Mouse (Mus musculus): ENCODE measurements around the gene Mapk8ip1. TPM values are rescaled to one million over a fixed set of nuclear protein-coding genes. Genes with fewer than 3 reads are reported as not detected.

The Mapk8ip1 gene
- polyA plus RNA-seq, 1 experiment from 2014 or later, result 6.3 TPM

- no peak for DNase-seq (ENCODE audit: low spot score)
Measured at GRCm38 (mm10) chr2:92391116-92391515, 9.9 kb downstream of the Mapk8ip1 start.

- no peak for DNase-seq (ENCODE audit: low spot score)
Measured at GRCm38 (mm10) chr2:92390206-92390930, 10.7 kb downstream of the Mapk8ip1 start.

GRCm38 (mm10) chr2:92389645-92390044 is 11.4 kb downstream of the Mapk8ip1 start:
- DNase-seq (ENCODE audit: low spot score), result no peak

GRCm38 (mm10) chr2:92388891-92389641 is 12.0 kb downstream of the Mapk8ip1 start:
- peak; percentile 35 for DNase-seq (ENCODE audit: low spot score)

- no peak for DNase-seq (ENCODE audit: low spot score)
Measured at GRCm38 (mm10) chr2:92388081-92388517, 13.0 kb downstream of the Mapk8ip1 start.

GRCm38 (mm10) chr2:92387646-92388045 is 13.4 kb downstream of the Mapk8ip1 start:
- DNase-seq (ENCODE audit: low spot score), result no peak

- no peak for DNase-seq (ENCODE audit: low spot score)
Measured at GRCm38 (mm10) chr2:92386821-92387570, 14.1 kb downstream of the Mapk8ip1 start.

GRCm38 (mm10) chr2:92385113-92386051 is 15.7 kb downstream of the Mapk8ip1 start:
- no peak for DNase-seq (ENCODE audit: low spot score)

GRCm38 (mm10) chr2:92384101-92384500 is 17.0 kb downstream of the Mapk8ip1 start:
- DNase-seq (ENCODE audit: low spot score), result peak; percentile 61

GRCm38 (mm10) chr2:92382759-92383158 is 18.3 kb downstream of the Mapk8ip1 start:
- no peak for DNase-seq (ENCODE audit: low spot score)

- no peak for DNase-seq (ENCODE audit: low spot score)
Measured at GRCm38 (mm10) chr2:92381901-92382588, 19.0 kb downstream of the Mapk8ip1 start, which contains the start of gene 1700029I15Rik. 1700029I15Rik (plus strand) TSS chr2:92382538.

- no peak for DNase-seq (ENCODE audit: low spot score)
Measured at GRCm38 (mm10) chr2:92381161-92381560, 19.9 kb downstream of the Mapk8ip1 start.

GRCm38 (mm10) chr2:92380495-92381050 is 20.5 kb downstream of the Mapk8ip1 start:
- DNase-seq (ENCODE audit: low spot score), result no peak

GRCm38 (mm10) chr2:92379783-92380494 is 21.1 kb downstream of the Mapk8ip1 start:
- DNase-seq (ENCODE audit: low spot score), result no peak

- DNase-seq (ENCODE audit: low spot score), result no peak
Measured at GRCm38 (mm10) chr2:92377320-92377719, 23.7 kb downstream of the Mapk8ip1 start.

GRCm38 (mm10) chr2:92376300-92376699 is 24.8 kb downstream of the Mapk8ip1 start:
- DNase-seq (ENCODE audit: low spot score), result no peak

GRCm38 (mm10) chr2:92375788-92376187 is 25.3 kb downstream of the Mapk8ip1 start:
- no peak for DNase-seq (ENCODE audit: low spot score)

GRCm38 (mm10) chr2:92375099-92375623 is 25.9 kb downstream of the Mapk8ip1 start:
- DNase-seq (ENCODE audit: low spot score), result peak; percentile 98

GRCm38 (mm10) chr2:92374514-92374913 is 26.5 kb downstream of the Mapk8ip1 start, which contains the start of the genes Pex16 and Large2:
Pex16 (plus strand) TSS chr2:92374676.
Large2 (minus strand) TSS chr2:92374869.
- DNase-seq (ENCODE audit: low spot score), result peak; percentile 64

All from thymus, postnatal 0 days (tissue).